Mouse (Mus musculus) forebrain, embryonic 13.5 days (tissue): Measurements from ENCODE around the gene Tk2. TPM values are rescaled to one million over a fixed set of nuclear protein-coding genes. Genes with fewer than 3 reads are reported as not detected.

Experiments
- polyA plus RNA-seq: library from polyadenylated mRNA; unstranded; fragments of >200 nt; fragmentation: Nextera tagmentation; extraction: Ambion mirVana; gene quantifications from 2 replicates; pipeline ENCODE4 v1.2.1, GENCODE M21; 2015

Gene Tk2
- polyA plus RNA-seq, 1 experiment from 2014 or later, result 39.1 TPM

Other genes with a start within 250 kb of the Tk2 start
- 8.9 and 9.1 TPM in 2 replicates for gene Cdh5, start 146.9 kb downstream of the Tk2 start, polyA plus RNA-seq
- gene Bean1, start 78.1 kb downstream of the Tk2 start, polyA plus RNA-seq, result 0.75 and 0.87 TPM in 2 replicates
- 41.3 and 44.1 TPM in 2 replicates for gene Cklf, start 2.3 kb upstream of the Tk2 start, polyA plus RNA-seq
- not detected in 2 replicates for gene Cmtm2a, start 44.6 kb upstream of the Tk2 start, polyA plus RNA-seq
- not detected in 2 replicates for gene Gm45711, start 61.5 kb upstream of the Tk2 start, polyA plus RNA-seq
- not detected in 2 replicates for gene Cmtm1, start 61.6 kb upstream of the Tk2 start, polyA plus RNA-seq
- gene Gm11020, start 73.0 kb upstream of the Tk2 start, polyA plus RNA-seq, result not detected in 2 replicates
- not detected in 2 replicates for gene Cmtm2b, start 73.7 kb upstream of the Tk2 start, polyA plus RNA-seq
- 31.6 and 36.1 TPM in 2 replicates for gene Cmtm3, start 90.9 kb upstream of the Tk2 start, polyA plus RNA-seq
- 2.6 TPM in 2 replicates for gene Cmtm4, start 147.2 kb upstream of the Tk2 start, polyA plus RNA-seq
- 108 and 109 TPM in 2 replicates for gene Dync1li2, start 194.5 kb upstream of the Tk2 start, polyA plus RNA-seq